Mouse (Mus musculus) hindbrain, embryonic 14.5 days (tissue): ENCODE measurements at regions not wholly inside any gene's neighbourhood (a gene's known extent, or its start where the extent isn't known, plus 50 kb on each side); places are given as distances from the start of the nearest gene placed in this dataset.

Experiments
- ATAC-seq: fragments of 200-750 bp; cut with Nextera tagmentation; 2 replicates; pipeline ENCODE4 v1.8.0; 2017; ENCODE audit warnings: moderate number of reproducible peaks, mild to moderate bottlenecking, moderate TSS enrichment, moderate library complexity; ENCODE audit not compliant: low FRiP score
- DNase-seq: peaks from one replicate; pipeline ENCODE4 v3.0.0-alpha.2; 2015; ENCODE audit warnings: low spot score
- H3K27ac ChIP-seq: fragments of 300-500 bp; sonication (generic); 2 replicates; pipeline ENCODE4 v1.5.1; 2014; ENCODE audit warnings: mild to moderate bottlenecking, moderate library complexity
- H3K27me3 ChIP-seq: fragments of 300-500 bp; sonication (generic); 2 replicates; pipeline ENCODE4 v1.6.1; 2014; ENCODE audit warnings: mild to moderate bottlenecking, low read length, mixed read lengths; ENCODE audit not compliant: control insufficient read depth, insufficient read depth
- H3K36me3 ChIP-seq: fragments of 300-500 bp; sonication (generic); replicated peaks from 2 replicates; pipeline ENCODE4 v1.6.1; 2014; ENCODE audit not compliant: control insufficient read depth, insufficient read depth
- H3K4me1 ChIP-seq: fragments of 300-500 bp; sonication (generic); replicated peaks from 2 replicates; pipeline ENCODE4 v1.6.1; 2014; ENCODE audit warnings: antibody characterized with exemption, low read length, mixed read lengths; ENCODE audit not compliant: control insufficient read depth, insufficient read depth
- H3K4me2 ChIP-seq: fragments of 300-500 bp; sonication (generic); replicated peaks from 2 replicates; pipeline ENCODE4 v1.6.1; 2014; ENCODE audit warnings: mild to moderate bottlenecking, moderate library complexity
- H3K4me3 ChIP-seq: fragments of 300-500 bp; sonication (generic); replicated peaks from 2 replicates; pipeline ENCODE4 v1.5.1; 2014; ENCODE audit warnings: mild to moderate bottlenecking, low read length
- H3K9ac ChIP-seq: fragments of 300-500 bp; sonication (generic); 2 replicates; pipeline ENCODE4 v1.6.1; 2014
- H3K9me3 ChIP-seq: fragments of 300-500 bp; sonication (generic); 2 replicates; pipeline ENCODE4 v1.6.1; 2016; ENCODE audit warnings: low read length; ENCODE audit not compliant: control insufficient read depth
- WGBS: fragments of 180-500 bp; shearing (Covaris S2); extraction: QIAGEN DNeasy Blood & Tissue Kit; methylation state at CpG from one replicate; pipeline ENCODE4 v1.1.7; 2014; 5-methylcytosine and 5-hydroxymethylcytosine counted together

DNA sequence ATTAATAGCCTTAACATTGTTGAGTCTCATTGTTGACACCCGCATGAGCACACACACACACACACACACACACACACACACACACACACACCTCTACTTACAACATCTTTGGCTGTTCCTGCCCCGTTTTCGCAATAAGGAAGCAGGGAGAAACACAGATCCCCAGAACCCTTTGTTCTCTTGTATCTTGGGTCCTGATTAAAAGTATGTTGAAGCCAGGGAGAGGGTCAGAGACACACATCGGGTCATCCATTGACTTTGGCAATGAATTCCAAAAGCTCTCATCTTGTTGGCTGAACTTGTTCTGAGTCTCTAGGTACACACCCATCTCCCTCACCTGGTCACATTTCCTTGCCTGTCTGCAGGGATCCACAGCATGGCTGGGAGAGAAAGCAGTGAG lies 303.9 kb upstream of the 4930535I16Rik start:
- DNase-seq (no peak), ATAC-seq (no peak)
- Histone ChIP-seq H3K4me3 (no peak overlapping the region), H3K4me2 (no peak overlapping the region), H3K36me3 (no peaks in the 10 kb centered on the region), H3K9me3 (no peaks in the 10 kb centered on the region), H3K27ac (no peak overlapping the region), H3K9ac (no peak overlapping the region), H3K4me1 (peaks cover 7% of the 10 kb centered on the region), H3K27me3 (no peaks in the 10 kb centered on the region; the same call in 1 of the 2 replicates)
- WGBS = 94% methylated on average over 4 of the region's 4 CpGs

GRCm38 (mm10) chr4:124217206-124217605 lies 299.4 kb upstream of the 4930535I16Rik start:
- peaks cover 12% of the 10 kb centered on the region for H3K4me1 ChIP-seq
- no peaks in the 10 kb centered on the region for H3K36me3 ChIP-seq
- peak; percentile 74 for DNase-seq
- H3K4me2 ChIP-seq = no peak overlapping the region
- no peaks in the 10 kb centered on the region for H3K9me3 ChIP-seq
- no peaks in the 10 kb centered on the region for H3K27me3 ChIP-seq
- ATAC-seq = 0 out of 2 replicates have a peak, but pooled peaks have one; percentile 21
- H3K4me3 ChIP-seq = no peak overlapping the region
- no peak overlapping the region for H3K9ac ChIP-seq
- H3K27ac ChIP-seq = no peak overlapping the region
- 21% methylated on average over 10 of the region's 10 CpGs for WGBS

DNA sequence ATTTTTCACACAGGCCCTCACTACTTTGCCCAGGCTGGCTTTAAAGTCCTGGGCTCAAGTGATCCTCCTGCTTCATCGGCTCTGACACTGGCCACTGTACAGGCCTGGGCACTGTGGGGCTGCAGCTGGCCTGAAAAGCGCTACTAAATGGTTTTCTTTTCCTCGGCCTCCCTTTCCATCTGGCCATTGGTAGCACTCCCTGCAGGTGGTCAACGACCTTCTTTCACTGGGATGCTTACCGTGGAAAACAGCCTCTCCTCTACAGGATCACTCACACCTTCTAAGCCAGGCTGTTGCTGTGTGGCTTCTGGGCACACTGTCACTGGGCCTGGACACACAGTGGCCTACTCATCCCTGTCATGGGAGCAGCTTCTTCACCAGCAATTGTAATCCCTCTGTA lies 298.5 kb upstream of the 4930535I16Rik start:
- no peak for ATAC-seq
- H3K4me3 ChIP-seq = no peak overlapping the region
- peaks cover 12% of the 10 kb centered on the region for H3K4me1 ChIP-seq
- no peaks in the 10 kb centered on the region for H3K9me3 ChIP-seq
- no peak overlapping the region for H3K27ac ChIP-seq
- no peaks in the 10 kb centered on the region for H3K36me3 ChIP-seq
- peak; percentile 21 for DNase-seq
- no peak overlapping the region for H3K4me2 ChIP-seq
- H3K27me3 ChIP-seq = no peaks in the 10 kb centered on the region
- no peak overlapping the region for H3K9ac ChIP-seq
- WGBS = 22% methylated on average over 5 of the region's 5 CpGs

DNA sequence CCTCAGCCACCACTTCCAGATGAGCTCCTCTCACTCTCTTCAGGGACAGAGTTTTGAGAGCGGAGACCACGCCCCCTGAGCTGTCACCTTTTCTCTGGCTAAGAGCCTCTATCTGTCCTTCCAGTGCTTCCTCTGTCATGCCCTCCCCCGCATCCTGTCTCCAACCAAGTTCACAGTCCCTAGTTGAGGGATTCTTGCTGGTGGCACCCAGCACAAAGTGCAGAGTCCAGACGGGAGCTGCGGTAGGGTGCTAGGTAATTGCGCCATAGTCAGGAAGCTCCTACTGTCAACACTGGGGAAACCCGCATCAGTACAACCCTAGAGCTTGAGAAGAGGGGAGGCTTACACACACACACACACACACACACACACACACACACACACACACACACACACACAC lies 297.3 kb upstream of the 4930535I16Rik start:
- Histone ChIP-seq H3K4me1 (peaks cover 12% of the 10 kb centered on the region), H3K27me3 (no peaks in the 10 kb centered on the region), H3K9me3 (no peaks in the 10 kb centered on the region), H3K27ac (no peak overlapping the region), H3K9ac (no peak overlapping the region), H3K4me3 (no peak overlapping the region), H3K4me2 (no peak overlapping the region), H3K36me3 (no peaks in the 10 kb centered on the region)
- no peak for ATAC-seq
- 92% methylated on average over 7 of the region's 7 CpGs for WGBS
- DNase-seq = no peak

GRCm38 (mm10) chr4:124210103-124210502 lies 292.3 kb upstream of the 4930535I16Rik start:
- H3K27ac ChIP-seq = no peak overlapping the region
- H3K9ac ChIP-seq = no peak overlapping the region
- no peak overlapping the region for H3K4me2 ChIP-seq
- H3K27me3 ChIP-seq = no peaks in the 10 kb centered on the region
- no peaks in the 10 kb centered on the region for H3K36me3 ChIP-seq
- WGBS = 89% methylated on average over 9 of the region's 9 CpGs
- H3K9me3 ChIP-seq = no peaks in the 10 kb centered on the region
- ATAC-seq = no peak
- no peaks in the 10 kb centered on the region for H3K4me1 ChIP-seq
- no peak overlapping the region for H3K4me3 ChIP-seq
- no peak for DNase-seq

GRCm38 (mm10) chr4:124206480-124206879 lies 288.7 kb upstream of the 4930535I16Rik start:
- Histone ChIP-seq H3K4me3 (no peak overlapping the region), H3K27ac (no peak overlapping the region), H3K9me3 (no peaks in the 10 kb centered on the region), H3K4me2 (no peak overlapping the region), H3K36me3 (no peaks in the 10 kb centered on the region), H3K9ac (no peak overlapping the region), H3K4me1 (no peaks in the 10 kb centered on the region), H3K27me3 (no peaks in the 10 kb centered on the region)
- 90% methylated on average over 16 of the region's 16 CpGs for WGBS
- DNase-seq (no peak), ATAC-seq (no peak)

- WGBS = 80% methylated on average over 2 of the region's 2 CpGs
- DNase-seq = no peak
Measured at GRCm38 (mm10) chr4:124203736-124204135, 285.9 kb upstream of the 4930535I16Rik start.

GRCm38 (mm10) chr4:124199884-124200844 lies 282.3 kb upstream of the 4930535I16Rik start:
- H3K4me1 ChIP-seq = peaks cover 25% of the 10 kb centered on the region
- peak; percentile 59; the same call in 1 of the 2 replicates for ATAC-seq
- peak overlapping the region; percentile 29; the same call in 1 of the 2 replicates for H3K9ac ChIP-seq
- WGBS = 7% methylated on average over 14 of the region's 14 CpGs
- H3K27ac ChIP-seq = no peak overlapping the region
- no peak overlapping the region for H3K4me3 ChIP-seq
- no peaks in the 10 kb centered on the region for H3K9me3 ChIP-seq
- no peak overlapping the region for H3K4me2 ChIP-seq
- DNase-seq = no peak
- H3K36me3 ChIP-seq = no peaks in the 10 kb centered on the region
- H3K27me3 ChIP-seq = no peaks in the 10 kb centered on the region

More at GRCm38 (mm10) chr4:124203736-124204135, 285.9 kb upstream of the 4930535I16Rik start:
- Histone ChIP-seq H3K9ac (no peak overlapping the region), H3K27me3 (no peaks in the 10 kb centered on the region), H3K36me3 (no peaks in the 10 kb centered on the region), H3K9me3 (no peaks in the 10 kb centered on the region), H3K27ac (no peak overlapping the region), H3K4me1 (peaks cover 14% of the 10 kb centered on the region), H3K4me2 (no peak overlapping the region), H3K4me3 (no peak overlapping the region)
- ATAC-seq = no peak

DNA sequence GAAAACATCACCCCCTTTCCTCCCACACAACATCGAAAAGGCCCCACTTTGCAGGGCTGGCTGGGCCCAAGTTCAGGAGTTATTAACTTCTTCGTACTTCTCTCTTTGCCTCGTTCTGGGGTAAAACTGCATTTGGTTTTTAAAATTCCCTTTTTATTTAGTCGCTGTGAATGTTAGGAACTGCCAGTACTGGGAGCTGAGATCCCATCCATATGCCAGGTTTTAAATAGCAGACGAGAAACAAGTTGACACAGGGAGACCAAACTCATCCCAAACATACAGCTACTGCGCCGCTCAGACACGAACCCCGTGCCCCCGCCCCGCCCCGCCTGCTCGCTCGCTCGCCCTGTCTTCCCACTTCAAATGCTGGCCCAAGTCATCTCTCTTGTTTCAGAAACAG lies 281.0 kb upstream of the 4930535I16Rik start:
- ATAC-seq (no peak), DNase-seq (no peak)
- Histone ChIP-seq H3K4me2 (no peak overlapping the region), H3K4me1 (peaks cover 25% of the 10 kb centered on the region), H3K27me3 (no peaks in the 10 kb centered on the region), H3K36me3 (no peaks in the 10 kb centered on the region), H3K4me3 (no peak overlapping the region), H3K27ac (no peak overlapping the region), H3K9ac (no peak overlapping the region), H3K9me3 (no peaks in the 10 kb centered on the region)
- WGBS = 58% methylated on average over 15 of the region's 15 CpGs
